Mouse (Mus musculus) CH12.LX (cell line): ENCODE data around the gene Pfdn2. TPM values are rescaled to one million over a fixed set of nuclear protein-coding genes. Genes with fewer than 3 reads are reported as not detected.
"Not testable (repeated sequence)": the region's sequence is repeated elsewhere in the genome, so short reads cannot be mapped to it uniquely, and the experiment has no call there.

ENCODE experiments used
- DNase-seq: peaks from one replicate; pipeline ENCODE4 v3.0.0-alpha.2; 2013; ENCODE audit errors: extremely low read depth
- H3K27ac ChIP-seq: 2 replicates; pipeline ENCODE4 v1.5.1; 2012; ENCODE audit warnings: low read depth, mild to moderate bottlenecking, control low read depth, moderate library complexity; ENCODE audit not compliant: insufficient read depth
- H3K27me3 ChIP-seq: replicated peaks from 2 replicates; pipeline ENCODE3; 2012; ENCODE audit warnings: inconsistent platforms
- H3K36me3 ChIP-seq, 2 experiments: replicated peaks in 1 of 2; 2 replicates each; pipeline versions ENCODE3 to v1.6.1; 2012; ENCODE audit warnings: inconsistent platforms in 1 of 2, low read length in 1 of 2, mild to moderate bottlenecking in 1 of 2, mixed read lengths in 1 of 2, moderate library complexity in 1 of 2; ENCODE audit not compliant: control insufficient read depth in 1 of 2, insufficient read depth in 1 of 2
- H3K4me1 ChIP-seq, 2 experiments: 2 replicates each; pipeline ENCODE4 v1.6.1; 2012; ENCODE audit warnings: inconsistent platforms in 1 of 2, moderate library complexity in 1 of 2; ENCODE audit not compliant: insufficient read depth in 2 of 2, control insufficient read depth in 1 of 2
- H3K4me2 ChIP-seq: 2 replicates; pipeline ENCODE4 v1.6.1; 2012; ENCODE audit warnings: low read depth, mild to moderate bottlenecking, control low read depth; ENCODE audit not compliant: poor library complexity, insufficient read depth, severe bottlenecking
- H3K4me3 ChIP-seq, 3 experiments: fragments of 150-350 bp in 1 of 3; sonication (generic) in 1 of 3; replicated peaks in 1 of 3; 2 replicates each; pipeline versions ENCODE3 to v1.5.1; 2011 to 2012; ENCODE audit warnings: low read depth in 2 of 3, low read length in 2 of 3, mild to moderate bottlenecking in 2 of 3, moderate library complexity in 2 of 3, control low read depth in 1 of 3, improper control_type of control experiment in 1 of 3, inconsistent platforms in 1 of 3, mixed read lengths in 1 of 3; ENCODE audit not compliant: poor library complexity in 1 of 3
- H3K79me2 ChIP-seq: replicated peaks from 2 replicates; pipeline ENCODE4 v1.6.1; 2012; ENCODE audit warnings: mild to moderate bottlenecking, moderate library complexity; ENCODE audit not compliant: control insufficient read depth, poor library complexity, insufficient read depth, severe bottlenecking; ENCODE audit errors: extremely low read depth
- H3K9ac ChIP-seq: 2 replicates; pipeline ENCODE4 v1.6.1; 2012; ENCODE audit warnings: low read depth, mild to moderate bottlenecking, control low read depth, moderate library complexity; ENCODE audit not compliant: insufficient read depth
- H3K9me3 ChIP-seq: replicated peaks from 2 replicates; pipeline ENCODE3; 2012; ENCODE audit warnings: low read length, inconsistent platforms, mixed read lengths
- BHLHE40 ChIP-seq: IDR thresholded peaks from 2 replicates; pipeline ENCODE4 v1.6.1; 2011; ENCODE audit warnings: mild to moderate bottlenecking, low read depth, low read length, improper control_type of control experiment
- CHD2 ChIP-seq: IDR thresholded peaks from 2 replicates; pipeline ENCODE4 v1.6.1; 2011; ENCODE audit warnings: low read length, improper control_type of control experiment
- E2F4 ChIP-seq: IDR thresholded peaks from 2 replicates; pipeline ENCODE4 v1.6.1; 2011; ENCODE audit warnings: low read depth, low read length, improper control_type of control experiment; ENCODE audit not compliant: insufficient replicate concordance
- ELF1 ChIP-seq: IDR thresholded peaks from 2 replicates; pipeline ENCODE4 v1.6.1; 2014; ENCODE audit warnings: low read depth, mild to moderate bottlenecking, inconsistent platforms, low read length, improper control_type of control experiment
- EP300 ChIP-seq: IDR thresholded peaks from 2 replicates; pipeline ENCODE4 v1.6.1; 2011; ENCODE audit warnings: low read length, improper control_type of control experiment
- ETS1 ChIP-seq: conservative IDR thresholded peaks from 2 replicates; pipeline ENCODE4 v1.6.1; 2012; ENCODE audit warnings: low read depth, mild to moderate bottlenecking, inconsistent platforms, low read length, improper control_type of control experiment, moderate library complexity
- IRF4 ChIP-seq: IDR thresholded peaks from 2 replicates; pipeline ENCODE4 v1.6.1; 2014; ENCODE audit warnings: low read depth, mild to moderate bottlenecking, inconsistent platforms, low read length, improper control_type of control experiment
- JUND ChIP-seq: conservative IDR thresholded peaks from 2 replicates; pipeline ENCODE4 v1.6.1; 2011; ENCODE audit warnings: low read depth, low read length, improper control_type of control experiment
- MAFK ChIP-seq: IDR thresholded peaks from 2 replicates; pipeline ENCODE4 v1.6.1; 2011; ENCODE audit warnings: low read length, improper control_type of control experiment; ENCODE audit not compliant: insufficient replicate concordance
- MAX ChIP-seq: IDR thresholded peaks from 2 replicates; pipeline ENCODE4 v1.6.1; 2011; ENCODE audit warnings: low read length, improper control_type of control experiment
- MYC ChIP-seq: IDR thresholded peaks from 2 replicates; pipeline ENCODE4 v1.6.1; 2011; ENCODE audit warnings: low read depth, mild to moderate bottlenecking, improper control_type of control experiment, low read length
- NRF1 ChIP-seq: IDR thresholded peaks from 2 replicates; pipeline ENCODE4 v1.6.1; 2014; ENCODE audit warnings: low read depth, mild to moderate bottlenecking, inconsistent platforms, low read length, improper control_type of control experiment, moderate library complexity
- PAX5 ChIP-seq: IDR thresholded peaks from 2 replicates; pipeline ENCODE4 v1.6.1; 2012; ENCODE audit warnings: low read length, inconsistent platforms, mixed read lengths
- POLR2A ChIP-seq: IDR thresholded peaks from 2 replicates; pipeline ENCODE4 v1.6.1; 2011; ENCODE audit warnings: low read depth, mild to moderate bottlenecking, improper control_type of control experiment, low read length
- POLR2AphosphoS2 ChIP-seq: IDR thresholded peaks from 2 replicates; pipeline ENCODE4 v1.6.1; 2011; ENCODE audit warnings: low read depth, low read length, improper control_type of control experiment
- RAD21 ChIP-seq: IDR thresholded peaks from 2 replicates; pipeline ENCODE4 v1.6.1; 2011; ENCODE audit warnings: low read depth, mild to moderate bottlenecking, low read length, improper control_type of control experiment, moderate library complexity
- SMC3 ChIP-seq: IDR thresholded peaks from 2 replicates; pipeline ENCODE4 v1.6.1; 2011; ENCODE audit warnings: low read depth, low read length, improper control_type of control experiment
- TCF12 ChIP-seq: IDR thresholded peaks from 2 replicates; pipeline ENCODE4 v1.6.1; 2014; ENCODE audit warnings: low read depth, mild to moderate bottlenecking, inconsistent platforms, low read length, improper control_type of control experiment
- ZC3H11A ChIP-seq: IDR thresholded peaks from 2 replicates; pipeline ENCODE4 v1.6.1; 2012; ENCODE audit warnings: low read depth, mild to moderate bottlenecking, inconsistent platforms, low read length, improper control_type of control experiment
- ZNF384 ChIP-seq: IDR thresholded peaks from 2 replicates; pipeline ENCODE4 v1.6.1; 2012; ENCODE audit warnings: low read depth, low read length, improper control_type of control experiment, inconsistent platforms
- dilution Hi-C: fragments of 300-500 bp; cut with MboI; formaldehyde crosslinking; loops from 2 replicates; pipeline ENCODE4 v1.14.3; 2020; ENCODE audit warnings: low sequenced_read_pairs; ENCODE audit not compliant: extremely low pct_unique_long_range_greater_than_20kb, extremely low pct_ligation_motif_present
- in situ Hi-C: fragments of 300-500 bp; cut with MboI; formaldehyde crosslinking; loops from 3 replicates; pipeline ENCODE4 v1.14.3; 2019; ENCODE audit warnings: low sequenced_read_pairs, low pct_ligation_motif_present, low pct_unique_long_range_greater_than_20kb, mixed read lengths
- polyA plus RNA-seq: library from polyadenylated mRNA; unstranded; fragments of >175 nt; gene quantifications from 2 replicates; pipeline ENCODE4 v1.2.1, GENCODE M21; 2012; ENCODE audit warnings: low read depth; ENCODE audit not compliant: insufficient read length
- total RNA-seq, 2 experiments: library from RNA; depleted of rRNA; stranded (reverse); fragments of 300-350 nt in 1 of 2; fragments of >200 nt in 1 of 2; gene quantifications; 2 replicates each; pipeline ENCODE4 v1.2.3; 2012 to 2014

Gene Pfdn2
- total and polyA plus RNA-seq, 3 experiments: 25.2 to 292 (median 33.0) TPM

DNA sequence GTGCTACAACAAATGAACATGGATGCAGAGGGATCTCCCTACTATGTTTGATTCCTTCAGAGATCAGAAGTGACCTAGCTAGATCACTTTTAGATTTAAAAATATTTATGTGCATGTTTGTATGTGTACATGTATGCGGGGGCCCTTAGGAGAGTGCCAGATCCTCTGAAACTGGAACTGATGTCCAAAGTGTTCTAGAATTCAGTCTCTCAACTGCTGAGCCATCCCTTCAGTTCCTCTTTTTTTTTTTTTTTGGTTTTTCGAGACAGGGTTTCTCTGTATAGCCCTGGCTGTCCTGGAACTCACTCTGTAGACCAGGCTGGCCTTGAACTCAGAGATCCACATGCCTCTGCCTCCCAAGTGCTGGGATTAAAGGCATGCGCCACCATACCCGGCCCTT, 18.9 kb upstream of the Pfdn2 start:
- not testable (repeated sequence) for H3K9ac ChIP-seq

DNA sequence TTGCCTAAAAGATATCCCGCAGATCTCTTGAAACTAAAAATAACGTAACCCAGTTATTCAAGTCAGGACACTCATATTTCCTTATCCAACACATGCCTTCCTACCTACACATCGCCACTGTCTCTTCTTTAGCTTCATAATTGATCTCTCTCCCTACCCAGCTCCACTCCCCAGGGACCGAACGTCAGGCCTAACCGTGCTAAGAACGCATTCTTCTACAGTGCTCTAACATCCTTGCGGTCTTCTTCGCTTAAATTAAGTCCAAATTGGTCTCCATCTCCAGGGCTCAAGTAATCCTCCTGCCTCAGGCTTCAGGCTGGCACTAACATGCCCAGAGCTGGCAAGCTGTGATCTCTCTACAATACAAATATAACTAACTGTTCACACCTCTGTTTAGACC, 17.2 kb upstream of the Pfdn2 start:
- Histone ChIP-seq H3K4me2 (peak overlapping the region; percentile 98), H3K9me3 (no peaks in the 10 kb centered on the region), H3K27ac (peak overlapping the region; percentile 91), H3K4me1 (peaks cover 13 to 47% of the 10 kb centered on the region in 2 experiments), H3K4me3 (peak overlapping the region; percentile 85 to 98 (median 90)), H3K36me3 (peaks cover 2 to 37% of the 10 kb centered on the region in 2 experiments), H3K9ac (peak overlapping the region; percentile 95), H3K79me2 (peaks cover 51% of the 10 kb centered on the region), H3K27me3 (no peaks in the 10 kb centered on the region)
- dilution Hi-C loops: no loop called here
- no peak for TF ChIP-seq NRF1
- no peak for TF ChIP-seq SMC3
- TF ChIP-seq ELF1: no peak
- TF ChIP-seq PAX5: no peak
- TF ChIP-seq POLR2AphosphoS2: no peak
- TF ChIP-seq RAD21: no peak
- no peak for TF ChIP-seq IRF4
- no peak for TF ChIP-seq POLR2A
- TF ChIP-seq BHLHE40: no peak
- no peak for TF ChIP-seq ETS1
- TF ChIP-seq MAX: no peak
- TF ChIP-seq EP300: no peak
- no peak for TF ChIP-seq ZC3H11A
- no peak for TF ChIP-seq ZNF384
- no peak for TF ChIP-seq E2F4
- no peak for TF ChIP-seq JUND
- TF ChIP-seq MAFK: no peak
- TF ChIP-seq CHD2: no peak
- no peak for TF ChIP-seq TCF12
- TF ChIP-seq MYC: no peak
- peak; percentile 52 for DNase-seq
- in situ Hi-C loops: no loop called here

More for the DNA sequence above, 18.9 kb upstream of the Pfdn2 start:
- in situ Hi-C loops, H3K4me3 ChIP-seq, dilution Hi-C loops, H3K27me3 ChIP-seq, H3K9me3 ChIP-seq: not testable (repeated sequence)
- peak overlapping the region; percentile 98; the same call in 1 of the 2 replicates for H3K4me2 ChIP-seq
- peak; percentile 52 for DNase-seq
- peaks cover 2 to 27% of the 10 kb centered on the region in 2 experiments for H3K36me3 ChIP-seq
- H3K4me1 ChIP-seq: peaks cover 13 to 45% of the 10 kb centered on the region in 2 experiments
- 0 out of 2 replicates have a peak, but pooled peaks have one; percentile 29 for TF ChIP-seq BHLHE40
- peak; percentile 78 for TF ChIP-seq EP300
- TF ChIP-seq ZNF384: peak; percentile 92
- TF ChIP-seq IRF4: peak; percentile 73
- 0 out of 2 replicates have a peak overlapping the region, but pooled peaks have one; percentile 23 for H3K27ac ChIP-seq
- peaks cover 43% of the 10 kb centered on the region for H3K79me2 ChIP-seq
